Mouse (Mus musculus) kidney, postnatal 0 days (tissue): ENCODE data around the gene Cc2d2b. TPM values are rescaled to one million over a fixed set of nuclear protein-coding genes. Genes with fewer than 3 reads are reported as not detected.

Source experiments
- ATAC-seq: fragments of 200-750 bp; cut with Nextera tagmentation; replicated peaks from 2 replicates; pipeline ENCODE4 v1.8.0; 2017; ENCODE audit warnings: low read depth, moderate number of reproducible peaks, moderate TSS enrichment, moderate library complexity; ENCODE audit not compliant: low FRiP score
- DNase-seq: peaks from one replicate; pipeline ENCODE4 v3.0.0-alpha.2; 2016; ENCODE audit warnings: low spot score
- H3K27ac ChIP-seq: fragments of 300-500 bp; sonication (generic); 2 replicates; pipeline ENCODE4 v1.5.1; 2014; ENCODE audit warnings: mild to moderate bottlenecking
- H3K27me3 ChIP-seq: fragments of 300-500 bp; sonication (generic); 2 replicates; pipeline ENCODE4 v1.6.1; 2014; ENCODE audit warnings: low read length, mixed read lengths; ENCODE audit not compliant: insufficient read depth
- H3K36me3 ChIP-seq: fragments of 300-500 bp; sonication (generic); 2 replicates; pipeline ENCODE4 v1.6.1; 2014; ENCODE audit warnings: low read length, mixed read lengths; ENCODE audit not compliant: insufficient read depth
- H3K4me1 ChIP-seq: fragments of 300-500 bp; sonication (generic); replicated peaks from 2 replicates; pipeline ENCODE4 v1.6.1; 2014; ENCODE audit warnings: antibody characterized with exemption, low read length, mixed read lengths; ENCODE audit not compliant: insufficient read depth
- H3K4me2 ChIP-seq: fragments of 300-500 bp; sonication (generic); 2 replicates; pipeline ENCODE4 v1.6.1; 2014; ENCODE audit warnings: mild to moderate bottlenecking, low read length, moderate library complexity, mixed read lengths
- H3K4me3 ChIP-seq: fragments of 300-500 bp; sonication (generic); replicated peaks from 2 replicates; pipeline ENCODE4 v1.5.1; 2014; ENCODE audit warnings: low read depth, low read length
- H3K9ac ChIP-seq: fragments of 300-500 bp; sonication (generic); 2 replicates; pipeline ENCODE4 v1.6.1; 2014; ENCODE audit warnings: low read depth, low read length
- H3K9me3 ChIP-seq: fragments of 300-500 bp; sonication (generic); replicated peaks from 2 replicates; pipeline ENCODE4 v1.6.1; 2016; ENCODE audit warnings: low read length, inconsistent platforms, mixed read lengths
- CTCF ChIP-seq: IDR thresholded peaks from 2 replicates; pipeline ENCODE4 v1.5.1; 2016; ENCODE audit warnings: antibody characterized with exemption, low read depth, mild to moderate bottlenecking, moderate library complexity
- WGBS: fragments of 180-500 bp; shearing (Covaris S2); extraction: QIAGEN DNeasy Blood & Tissue Kit; methylation state at CpG from one replicate; pipeline ENCODE4 v1.1.7; 2014; 5-methylcytosine and 5-hydroxymethylcytosine counted together
- polyA plus RNA-seq: library from polyadenylated mRNA; unstranded; fragments of >200 nt; fragmentation: Nextera tagmentation; extraction: Ambion mirVana; gene quantifications from 2 replicates; pipeline ENCODE4 v1.2.1, GENCODE M21; 2015

Gene Cc2d2b
- polyA plus RNA-seq, 1 experiment from 2014 or later: not detected

- H3K4me1 ChIP-seq: no peaks in the 10 kb centered on the region
- ATAC-seq (no peak), DNase-seq (no peak)
- H3K27ac ChIP-seq: no peak overlapping the region
- H3K36me3 ChIP-seq: no peaks in the 10 kb centered on the region
- no peak for TF ChIP-seq CTCF
- no peaks in the 10 kb centered on the region for H3K27me3 ChIP-seq
- no peak overlapping the region for H3K4me3 ChIP-seq
- H3K4me2 ChIP-seq: no peak overlapping the region
- H3K9ac ChIP-seq: no peak overlapping the region
- 42% methylated on average over 7 of the region's 7 CpGs for WGBS
- H3K9me3 ChIP-seq: no peaks in the 10 kb centered on the region
Measured at GRCm38 (mm10) chr19:40769341-40769770, 20.8 kb downstream of the Cc2d2b start.

- Histone ChIP-seq H3K27ac (no peak overlapping the region), H3K9me3 (no peaks in the 10 kb centered on the region), H3K36me3 (no peaks in the 10 kb centered on the region), H3K27me3 (no peaks in the 10 kb centered on the region), H3K4me2 (no peak overlapping the region), H3K4me3 (no peak overlapping the region), H3K9ac (no peak overlapping the region), H3K4me1 (no peaks in the 10 kb centered on the region)
- no peak for ATAC-seq
- 68% methylated on average over 15 of the region's 15 CpGs for WGBS
- no peak for TF ChIP-seq CTCF
- DNase-seq: no peak
Measured at GRCm38 (mm10) chr19:40788004-40788714, 39.6 kb downstream of the Cc2d2b start.

GRCm38 (mm10) chr19:40788715-40789084 is 40.1 kb downstream of the Cc2d2b start:
- H3K27ac ChIP-seq: no peak overlapping the region
- TF ChIP-seq CTCF: no peak
- DNase-seq (no peak), ATAC-seq (no peak)
- no peaks in the 10 kb centered on the region for H3K27me3 ChIP-seq
- no peak overlapping the region for H3K9ac ChIP-seq
- no peaks in the 10 kb centered on the region for H3K9me3 ChIP-seq
- H3K4me1 ChIP-seq: no peaks in the 10 kb centered on the region
- no peaks in the 10 kb centered on the region for H3K36me3 ChIP-seq
- WGBS: 69% methylated on average over 2 of the region's 2 CpGs
- H3K4me3 ChIP-seq: no peak overlapping the region
- no peak overlapping the region for H3K4me2 ChIP-seq

- H3K27ac ChIP-seq: no peak overlapping the region
- no peak overlapping the region for H3K4me3 ChIP-seq
- no peaks in the 10 kb centered on the region for H3K36me3 ChIP-seq
- DNase-seq: no peak
- H3K9ac ChIP-seq: no peak overlapping the region
- ATAC-seq: no peak
- 32% methylated on average over 7 of the region's 7 CpGs for whole genome bisulfite sequencing
- no peak for TF ChIP-seq CTCF
- H3K4me1 ChIP-seq: no peaks in the 10 kb centered on the region
- no peaks in the 10 kb centered on the region for H3K9me3 ChIP-seq
- H3K4me2 ChIP-seq: no peak overlapping the region
- H3K27me3 ChIP-seq: 0 out of 2 replicates have a peak, but pooled peaks cover 7% of the 10 kb centered on the region
Measured at GRCm38 (mm10) chr19:40805176-40805737, 56.7 kb downstream of the Cc2d2b start.

GRCm38 (mm10) chr19:40809858-40810257 is 61.3 kb downstream of the Cc2d2b start:
- WGBS: 39% methylated on average over 7 of the region's 7 CpGs
- Histone ChIP-seq H3K9ac (no peak overlapping the region), H3K4me1 (no peaks in the 10 kb centered on the region), H3K4me3 (no peak overlapping the region), H3K36me3 (no peaks in the 10 kb centered on the region), H3K4me2 (no peak overlapping the region), H3K9me3 (no peaks in the 10 kb centered on the region), H3K27me3 (0 out of 2 replicates have a peak, but pooled peaks cover 6% of the 10 kb centered on the region), H3K27ac (no peak overlapping the region)
- peak; percentile 54; the same call in 1 of the 2 replicates for ATAC-seq
- DNase-seq: peak; percentile 16
- TF ChIP-seq CTCF: no peak

- Histone ChIP-seq H3K27me3 (0 out of 2 replicates have a peak, but pooled peaks cover 4% of the 10 kb centered on the region), H3K36me3 (no peaks in the 10 kb centered on the region), H3K4me3 (no peak overlapping the region), H3K9ac (no peak overlapping the region), H3K4me1 (no peaks in the 10 kb centered on the region), H3K4me2 (no peak overlapping the region), H3K27ac (no peak overlapping the region), H3K9me3 (no peaks in the 10 kb centered on the region)
- ATAC-seq (no peak), DNase-seq (no peak)
- TF ChIP-seq CTCF: no peak
- WGBS: 79% methylated on average over 4 of the region's 4 CpGs
Measured at GRCm38 (mm10) chr19:40811840-40812239, 63.3 kb downstream of the Cc2d2b start.
